Comparison of ENCODE assay signal across 27 mouse cellular contexts in the genomic region with DNA sequence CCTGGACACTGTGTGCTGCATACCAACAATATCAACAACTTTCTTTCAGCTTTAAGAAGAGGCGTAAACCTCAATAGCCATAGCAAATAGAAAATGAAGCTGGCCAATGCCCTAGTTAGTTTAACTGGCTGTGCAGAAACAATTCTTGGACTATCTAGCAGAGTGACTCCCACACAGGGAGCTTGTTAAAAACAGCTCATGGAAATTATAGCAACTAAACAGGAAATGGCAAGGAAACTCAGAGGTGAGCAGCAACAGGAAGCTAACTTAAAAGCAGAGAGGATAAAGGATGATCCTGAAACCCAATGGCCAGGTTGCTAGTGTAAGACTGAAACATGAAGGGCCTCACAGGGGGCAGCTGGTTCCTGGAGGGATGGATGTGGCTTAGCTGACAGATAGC.
"Had no signal": no experiment of that assay in that cellular context is flagged by ENCODE, and none has a peak within 500 bp of the region (broad histone marks: within the 10 kb centered on the region; RNA-seq: fewer than 3 reads in every experiment).

No protein-coding gene starts in this region.

- H3K36me3 ChIP-seq: heart, embryonic 15.5 days; liver, embryonic 15.5 days had no signal

- H3K27ac ChIP-seq: gastrocnemius, adult 2 months; heart, embryonic 13.5 days; heart, embryonic 15.5 days; hindbrain, embryonic 13.5 days; hindbrain, embryonic 15.5 days; hindbrain, postnatal 0 days; layer of hippocampus, adult 2 months; left cerebral cortex, adult 2 months; limb, embryonic 10.5 days; limb, embryonic 12.5 days; liver, embryonic 13.5 days; liver, embryonic 15.5 days had no signal

- H3K27me3 ChIP-seq: heart, embryonic 13.5 days; heart, embryonic 15.5 days; hindbrain, embryonic 13.5 days; hindbrain, embryonic 15.5 days; limb, embryonic 12.5 days; liver, embryonic 13.5 days; liver, embryonic 15.5 days had no signal

- ATAC-seq: hindbrain, postnatal 0 days; intestine, embryonic 16.5 days had no signal

- H3K9me3 ChIP-seq: heart, embryonic 13.5 days; heart, embryonic 15.5 days; hindbrain, embryonic 13.5 days; hindbrain, embryonic 15.5 days; limb, embryonic 10.5 days; limb, embryonic 12.5 days; liver, embryonic 13.5 days; liver, embryonic 15.5 days had no signal

- H3K9ac ChIP-seq: heart, embryonic 13.5 days; heart, embryonic 15.5 days; hindbrain, embryonic 13.5 days; hindbrain, embryonic 15.5 days; limb, embryonic 12.5 days; liver, embryonic 13.5 days; liver, embryonic 15.5 days had no signal

- DNase-seq: gastrocnemius, adult 2 months; gastrocnemius, postnatal 10 days; gastrocnemius, postnatal 25 days; heart, adult 18-20 months; heart, postnatal 14 days; heart, postnatal 36 days; kidney, adult 11 months; kidney, adult 2 months; kidney, adult 9 months; kidney, postnatal 10 days; kidney, postnatal 25 days; kidney, postnatal 4 days; liver; liver, embryonic 13.5 days had no signal

- H3K4me2 ChIP-seq: heart, embryonic 11.5 days; heart, embryonic 13.5 days; heart, embryonic 15.5 days; hindbrain, embryonic 13.5 days; hindbrain, embryonic 15.5 days; limb, embryonic 12.5 days; liver, embryonic 11.5 days; liver, embryonic 13.5 days; liver, embryonic 15.5 days had no signal

- H3K4me3 ChIP-seq: gastrocnemius, adult 2 months; heart, embryonic 13.5 days; heart, embryonic 15.5 days; hindbrain, embryonic 13.5 days; hindbrain, embryonic 15.5 days; layer of hippocampus, adult 2 months; left cerebral cortex, adult 2 months; limb, embryonic 10.5 days; limb, embryonic 12.5 days; liver, embryonic 13.5 days; liver, embryonic 15.5 days had no signal

- H3K4me1 ChIP-seq: heart, embryonic 13.5 days; heart, embryonic 15.5 days; hindbrain, embryonic 13.5 days; hindbrain, embryonic 15.5 days; liver, embryonic 13.5 days; liver, embryonic 15.5 days had no signal
